Mouse (Mus musculus) cerebellum, adult 9-10 months (tissue): Measurements from ENCODE around the gene Mrto4.
A peak's percentile ranks its signal among the peaks of the same experiment; 100 is the strongest.
"Not testable (repeated sequence)": the region's sequence is repeated elsewhere in the genome, so short reads cannot be mapped to it uniquely, and the experiment has no call there.

Experiments used
- DNase-seq: peaks from one replicate; pipeline ENCODE4 v3.0.0; 2022

The Mrto4 gene

GRCm38 (mm10) chr4:139351931-139352711 lies at the start of gene Mrto4, which contains the start of the genes Emc1 and Ubr4:
TSS of gene Mrto4 (minus strand) at chr4:139352576.
TSS of gene Emc1 (plus strand) at chr4:139352587.
TSS of gene Ubr4 (plus strand) at chr4:139352609.
- DNase-seq = peak; percentile 81

GRCm38 (mm10) chr4:139400487-139400886 lies 48.1 kb upstream of the Mrto4 start:
- no peak for DNase-seq

GRCm38 (mm10) chr4:139395431-139395830 lies 43.1 kb upstream of the Mrto4 start:
- no peak for DNase-seq

GRCm38 (mm10) chr4:139389557-139389956 lies 37.2 kb upstream of the Mrto4 start:
- no peak for DNase-seq

- DNase-seq = no peak
Observed at GRCm38 (mm10) chr4:139386869-139387319, 34.5 kb upstream of the Mrto4 start.

GRCm38 (mm10) chr4:139385841-139386240 lies 33.5 kb upstream of the Mrto4 start:
- DNase-seq = not testable (repeated sequence)

GRCm38 (mm10) chr4:139382231-139382630 lies 29.9 kb upstream of the Mrto4 start:
- DNase-seq = no peak

GRCm38 (mm10) chr4:139381452-139381845 lies 29.1 kb upstream of the Mrto4 start:
- DNase-seq = no peak

GRCm38 (mm10) chr4:139380775-139381451 lies 28.5 kb upstream of the Mrto4 start:
- no peak for DNase-seq

- DNase-seq = peak; percentile 99
Observed at GRCm38 (mm10) chr4:139380207-139380748, 27.9 kb upstream of the Mrto4 start.

GRCm38 (mm10) chr4:139379719-139380118 lies 27.3 kb upstream of the Mrto4 start:
- DNase-seq = peak; percentile 37

GRCm38 (mm10) chr4:139373531-139373930 lies 21.2 kb upstream of the Mrto4 start:
- no peak for DNase-seq

- no peak for DNase-seq
Observed at GRCm38 (mm10) chr4:139373130-139373529, 20.8 kb upstream of the Mrto4 start.

GRCm38 (mm10) chr4:139368038-139368437 lies 15.7 kb upstream of the Mrto4 start:
- no peak for DNase-seq

- no peak for DNase-seq
Observed at GRCm38 (mm10) chr4:139367336-139367735, 15.0 kb upstream of the Mrto4 start.

GRCm38 (mm10) chr4:139360761-139361548 lies 8.6 kb upstream of the Mrto4 start:
- DNase-seq = no peak

- no peak for DNase-seq
Observed at GRCm38 (mm10) chr4:139357211-139357610, 4.8 kb upstream of the Mrto4 start.

- DNase-seq = no peak
Observed at GRCm38 (mm10) chr4:139352832-139353231, 456 bp upstream of the Mrto4 start.

GRCm38 (mm10) chr4:139345416-139346019 lies 6.9 kb downstream of the Mrto4 start:
- DNase-seq = no peak

- no peak for DNase-seq
Observed at GRCm38 (mm10) chr4:139343718-139344117, 8.7 kb downstream of the Mrto4 start.

GRCm38 (mm10) chr4:139341556-139342233 lies 10.7 kb downstream of the Mrto4 start:
- DNase-seq = no peak

- DNase-seq = no peak
Observed at GRCm38 (mm10) chr4:139340835-139341234, 11.5 kb downstream of the Mrto4 start.
